Mouse (Mus musculus) cerebellum, adult 2 months (tissue): Measurements from ENCODE around the gene Aldh3a1. TPM values are rescaled to one million over a fixed set of nuclear protein-coding genes. Genes with fewer than 3 reads are reported as not detected.

Experiments
- DNase-seq, 2 experiments: peaks; one replicate each; pipeline ENCODE4 v3.0.0; 2021
- H3K27ac ChIP-seq: fragments of 200-500 bp; 2 replicates; pipeline ENCODE4 v1.5.1; 2012; ENCODE audit warnings: low read length, control low read depth, inconsistent platforms; ENCODE audit not compliant: insufficient read depth
- H3K27me3 ChIP-seq: fragments of 200-500 bp; 2 replicates; pipeline ENCODE4 v1.6.1; 2012; ENCODE audit warnings: inconsistent platforms, mild to moderate bottlenecking, low read length, moderate library complexity; ENCODE audit not compliant: control insufficient read depth, insufficient read depth
- H3K4me1 ChIP-seq: fragments of 200-500 bp; 2 replicates; pipeline ENCODE4 v1.6.1; 2011; ENCODE audit warnings: low read length; ENCODE audit not compliant: control insufficient read depth, insufficient read depth
- H3K4me3 ChIP-seq: fragments of 200-500 bp; replicated peaks from 2 replicates; pipeline ENCODE3; 2011; ENCODE audit warnings: mild to moderate bottlenecking, low read depth, low read length, control low read depth; ENCODE audit not compliant: insufficient read depth
- CTCF ChIP-seq: fragments of 200-500 bp; IDR thresholded peaks from 2 replicates; pipeline ENCODE4 v1.5.1; 2011; ENCODE audit warnings: low read depth, mild to moderate bottlenecking, control low read depth, low read length, moderate library complexity, borderline replicate concordance; ENCODE audit not compliant: insufficient read depth
- POLR2A ChIP-seq: fragments of 200-500 bp; IDR thresholded peaks from 2 replicates; pipeline ENCODE4 v1.6.1; 2011; ENCODE audit warnings: low read length, control low read depth, borderline replicate concordance; ENCODE audit not compliant: insufficient read depth
- WGBS: fragments of 180-500 bp; shearing (Covaris S2); methylation state at CpG from one replicate; pipeline ENCODE4 v1.1.7; 2018; 5-methylcytosine and 5-hydroxymethylcytosine counted together
- polyA plus RNA-seq: library from polyadenylated mRNA; depleted of rRNA; stranded (reverse); fragments of >200 nt; gene quantifications from 2 replicates; pipeline ENCODE4 v1.2.3, GENCODE M21; 2012

Aldh3a1 gene
- polyA plus RNA-seq, 1 experiment: 2.1 TPM

- Histone ChIP-seq H3K4me1 (peaks cover 18% of the 10 kb centered on the region), H3K27ac (no peak overlapping the region), H3K4me3 (no peak overlapping the region), H3K27me3 (no peaks in the 10 kb centered on the region)
- WGBS: 52% methylated on average over 9 of the region's 9 CpGs
- DNase-seq: peak; percentile 36 to 64
- TF ChIP-seq POLR2A (no peak), CTCF (peak; percentile 33; the same call in 1 of the 2 replicates)
These were observed 13.0 kb downstream of the Aldh3a1 start for GRCm38 (mm10) chr11:61220156-61220881.

GRCm38 (mm10) chr11:61222007-61222406, 14.7 kb downstream of the Aldh3a1 start:
- Histone ChIP-seq H3K27me3 (no peaks in the 10 kb centered on the region), H3K4me1 (peaks cover 30% of the 10 kb centered on the region), H3K27ac (no peak overlapping the region), H3K4me3 (no peak overlapping the region)
- no peak for DNase-seq
- 82% methylated on average over 1 of the region's 1 CpGs for WGBS
- TF ChIP-seq CTCF (no peak), POLR2A (no peak)

GRCm38 (mm10) chr11:61222971-61223745, 15.8 kb downstream of the Aldh3a1 start:
- no peak overlapping the region; the same call in 1 of the 2 replicates for H3K27ac ChIP-seq
- peaks cover 38% of the 10 kb centered on the region for H3K4me1 ChIP-seq
- H3K4me3 ChIP-seq: no peak overlapping the region
- 93% methylated on average over 9 of the region's 9 CpGs for WGBS
- no peaks in the 10 kb centered on the region for H3K27me3 ChIP-seq
- no peak for DNase-seq
- TF ChIP-seq POLR2A (no peak), CTCF (no peak)

- no peak for DNase-seq
These were observed 17.0 kb downstream of the Aldh3a1 start for GRCm38 (mm10) chr11:61224234-61224744.

GRCm38 (mm10) chr11:61224907-61225306, 17.6 kb downstream of the Aldh3a1 start:
- Histone ChIP-seq H3K4me3 (no peak overlapping the region), H3K27ac (peak overlapping the region; percentile 94), H3K4me1 (peaks cover 44% of the 10 kb centered on the region), H3K27me3 (no peaks in the 10 kb centered on the region)
- TF ChIP-seq POLR2A: no peak
- no peak for TF ChIP-seq CTCF
- WGBS: 90% methylated on average over 10 of the region's 10 CpGs
- no peak for DNase-seq

More at GRCm38 (mm10) chr11:61224234-61224744, 17.0 kb downstream of the Aldh3a1 start:
- Histone ChIP-seq H3K27ac (peak overlapping the region; percentile 94; the same call in 1 of the 2 replicates), H3K27me3 (no peaks in the 10 kb centered on the region), H3K4me3 (no peak overlapping the region), H3K4me1 (peaks cover 44% of the 10 kb centered on the region)
- 85% methylated on average over 6 of the region's 6 CpGs for WGBS
- TF ChIP-seq POLR2A: no peak
- TF ChIP-seq CTCF: no peak

- no peak for TF ChIP-seq POLR2A
- TF ChIP-seq CTCF: no peak
- Histone ChIP-seq H3K4me3 (no peak overlapping the region), H3K4me1 (peaks cover 43% of the 10 kb centered on the region), H3K27me3 (no peaks in the 10 kb centered on the region), H3K27ac (peak overlapping the region; percentile 94)
- DNase-seq: no peak
- 49% methylated on average over 4 of the region's 4 CpGs for WGBS
These were observed 18.2 kb downstream of the Aldh3a1 start for GRCm38 (mm10) chr11:61225511-61225910.

GRCm38 (mm10) chr11:61225941-61226412, 18.6 kb downstream of the Aldh3a1 start:
- H3K27ac ChIP-seq: peak overlapping the region; percentile 94
- H3K4me1 ChIP-seq: peaks cover 42% of the 10 kb centered on the region
- H3K27me3 ChIP-seq: no peaks in the 10 kb centered on the region
- TF ChIP-seq POLR2A (0 out of 2 replicates have a peak, but pooled peaks have one; percentile 21), CTCF (no peak)
- peak; percentile 94 to 98 for DNase-seq
- 11% methylated on average over 6 of the region's 6 CpGs for whole genome bisulfite sequencing
- H3K4me3 ChIP-seq: no peak overlapping the region

GRCm38 (mm10) chr11:61227816-61228215, 20.5 kb downstream of the Aldh3a1 start:
- peak; percentile 77 to 90 for DNase-seq
- TF ChIP-seq CTCF (no peak), POLR2A (peak; percentile 57; the same call in 1 of the 2 replicates)
- H3K4me1 ChIP-seq: peaks cover 37% of the 10 kb centered on the region
- H3K27ac ChIP-seq: peak overlapping the region; percentile 93
- no peaks in the 10 kb centered on the region for H3K27me3 ChIP-seq
- H3K4me3 ChIP-seq: no peak overlapping the region
- 14% methylated on average over 8 of the region's 8 CpGs for WGBS
